ENCODE assay signal across 8 mouse cellular contexts in the genomic region with DNA sequence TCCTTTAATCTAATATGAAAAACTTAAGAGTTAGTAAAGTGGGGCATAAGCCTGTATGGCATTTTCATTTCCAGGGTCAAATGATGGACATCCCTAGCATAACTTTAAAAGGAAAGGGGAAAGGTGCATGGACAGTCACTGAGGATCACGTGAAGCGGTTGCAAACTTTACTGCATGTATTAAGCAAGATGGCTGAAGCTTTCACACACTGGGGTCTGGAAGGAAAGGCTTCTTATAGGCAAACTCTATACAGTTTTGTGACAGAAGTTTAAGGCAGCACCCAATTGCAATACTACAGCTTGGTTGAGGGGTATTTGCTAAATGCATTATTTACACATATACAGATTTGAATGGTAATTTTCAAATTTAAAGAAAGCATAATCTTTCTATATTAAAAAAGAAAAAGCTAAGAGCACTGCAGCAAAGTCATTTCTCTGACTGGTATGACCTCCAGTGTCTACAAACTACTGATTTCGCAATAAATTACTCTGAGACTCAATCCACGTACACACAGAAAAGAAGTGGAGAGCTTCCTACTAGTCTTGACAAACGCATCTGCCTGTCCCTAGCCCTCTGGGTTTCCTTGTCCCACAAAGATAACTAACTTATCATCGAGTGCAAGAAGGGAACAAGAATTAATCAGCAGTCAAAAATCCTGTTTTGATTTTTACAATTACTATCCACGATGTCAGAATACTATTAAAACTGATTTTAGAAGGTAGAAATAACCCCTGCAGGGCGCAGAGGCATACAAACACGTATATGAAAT. TPM values are rescaled to one million over a fixed set of nuclear protein-coding genes. Genes with fewer than 3 reads are reported as not detected.
DNase-seq lines count a peak whose midpoint lies in the region; ATAC-seq and TF ChIP-seq lines count a peak whose summit lies in the region.

No protein-coding gene starts in this region.

- TF ChIP-seq CTCF in cerebellum, adult 2 months (IDR thresholded peaks at IDR 0.05; ENCODE audit: borderline replicate concordance, insufficient read depth, low read depth, low read length), result no peak

- DNase-seq in cerebellum, adult 2 months, result no peak
- no peak for DNase-seq in cerebellum, postnatal 25 days
- DNase-seq in adrenal gland, postnatal 14 days, result peak; percentile 4
- DNase-seq in frontal cortex, postnatal 14 days (ENCODE audit: low spot score in 2 of 2), result no peak
- no peak for DNase-seq in spleen, adult 18-20 months

- H3K27me3 ChIP-seq in cerebellum, adult 2 months (ENCODE audit: control insufficient read depth, insufficient read depth, low read length), result no peaks in the 10 kb centered on the region
- no peaks in the 10 kb centered on the region for H3K27me3 ChIP-seq in heart, embryonic 13.5 days (replicated peaks)
- peaks cover 26% of the 10 kb centered on the region for H3K27me3 ChIP-seq in liver, embryonic 15.5 days
- no peaks in the 10 kb centered on the region for H3K27me3 ChIP-seq in stomach, embryonic 16.5 days (ENCODE audit: control insufficient read depth, insufficient read depth, low read length)

- H3K4me1 ChIP-seq in cerebellum, adult 2 months (ENCODE audit: control insufficient read depth, insufficient read depth, low read length), result no peaks in the 10 kb centered on the region
- H3K4me1 ChIP-seq in heart, embryonic 13.5 days, result peaks cover 31% of the 10 kb centered on the region
- peaks cover 21% of the 10 kb centered on the region for H3K4me1 ChIP-seq in liver, embryonic 15.5 days (replicated peaks)
- H3K4me1 ChIP-seq in stomach, embryonic 16.5 days (ENCODE audit: control insufficient read depth, insufficient read depth, low read length), result peaks cover 16% of the 10 kb centered on the region

- H3K4me3 ChIP-seq in cerebellum, adult 2 months (replicated peaks; ENCODE audit: insufficient read depth, low read depth, low read length), result peak overlapping the region; percentile 83
- peak overlapping the region; percentile 73 for H3K4me3 ChIP-seq in heart, embryonic 13.5 days
- peak overlapping the region; percentile 86 for H3K4me3 ChIP-seq in liver, embryonic 15.5 days (replicated peaks)
- H3K4me3 ChIP-seq in stomach, embryonic 16.5 days (replicated peaks; ENCODE audit: low read length), result peak overlapping the region; percentile 75

- H3K4me2 ChIP-seq in heart, embryonic 13.5 days, result peak overlapping the region; percentile 79
- H3K4me2 ChIP-seq in liver, embryonic 15.5 days, result peak overlapping the region; percentile 96
- H3K4me2 ChIP-seq in stomach, embryonic 16.5 days (ENCODE audit: low read depth, low read length), result peak overlapping the region; percentile 64

- TF ChIP-seq POLR2A in cerebellum, adult 2 months (IDR thresholded peaks at IDR 0.05; ENCODE audit: borderline replicate concordance, insufficient read depth, low read length), result no peak

- 0 out of 2 replicates have a peak, but pooled peaks cover 3% of the 10 kb centered on the region for H3K36me3 ChIP-seq in heart, embryonic 13.5 days
- no peaks in the 10 kb centered on the region for H3K36me3 ChIP-seq in liver, embryonic 15.5 days (replicated peaks)
- H3K36me3 ChIP-seq in stomach, embryonic 16.5 days (ENCODE audit: control insufficient read depth, insufficient read depth, low read length), result no peaks in the 10 kb centered on the region

- 21% methylated on average over 9 of the region's 9 CpGs for WGBS in cerebellum, adult 2 months
- WGBS in heart, embryonic 13.5 days, result 7% methylated on average over 9 of the region's 9 CpGs
- 16% methylated on average over 9 of the region's 9 CpGs for WGBS in liver, embryonic 15.5 days (ENCODE audit: insufficient replicate concordance)
- WGBS in stomach, embryonic 16.5 days, result 11% methylated on average over 9 of the region's 9 CpGs

- H3K27ac ChIP-seq in cerebellum, adult 2 months (ENCODE audit: insufficient read depth, low read length), result no peak overlapping the region; the same call in 1 of the 2 replicates
- peak overlapping the region; percentile 98 for H3K27ac ChIP-seq in heart, embryonic 13.5 days (replicated peaks)
- H3K27ac ChIP-seq in liver, embryonic 15.5 days (replicated peaks), result peak overlapping the region; percentile 4; the same call in 1 of the 2 replicates
- peak overlapping the region; percentile 99 for H3K27ac ChIP-seq in stomach, embryonic 16.5 days (ENCODE audit: low read length)

- no peak for ATAC-seq in heart, embryonic 13.5 days (ENCODE audit: extremely low read depth, insufficient number of reproducible peaks, low FRiP score, low TSS enrichment)
- no peak for ATAC-seq in liver, embryonic 15.5 days (ENCODE audit: insufficient read depth)
- no peak for ATAC-seq in stomach, embryonic 16.5 days (ENCODE audit: insufficient read depth, low FRiP score)

- no peaks in the 10 kb centered on the region for H3K9me3 ChIP-seq in heart, embryonic 13.5 days
- no peaks in the 10 kb centered on the region for H3K9me3 ChIP-seq in liver, embryonic 15.5 days (replicated peaks)
- no peaks in the 10 kb centered on the region for H3K9me3 ChIP-seq in stomach, embryonic 16.5 days (replicated peaks; ENCODE audit: control insufficient read depth, low read length)

- peak overlapping the region; percentile 82 for H3K9ac ChIP-seq in heart, embryonic 13.5 days
- no peak overlapping the region for H3K9ac ChIP-seq in liver, embryonic 15.5 days
- peak overlapping the region; percentile 91 for H3K9ac ChIP-seq in stomach, embryonic 16.5 days (ENCODE audit: low read length)

RNA-seq across cellular contexts. Expression of a gene that starts 1.6 kb away (rescaled TPM):
- polyA plus RNA-seq in cerebellum, adult 2 months (2012; rRNA removed), result 47.2 and 49.8 TPM in 2 replicates
- total RNA-seq in adrenal gland, postnatal 14 days (2021), result 71.8 and 91.9 TPM in 2 replicates
- polyA plus RNA-seq in heart, embryonic 13.5 days (2015; fragmentation: Nextera tagmentation; extraction: Ambion mirVana), result 168 and 181 TPM in 2 replicates
- polyA plus RNA-seq in liver, embryonic 15.5 days (2015; fragmentation: Nextera tagmentation; extraction: Ambion mirVana), result 50.4 and 54.4 TPM in 2 replicates
- 102 and 116 TPM in 2 replicates for polyA plus RNA-seq in stomach, embryonic 16.5 days (2015; fragmentation: Nextera tagmentation; extraction: Ambion mirVana)
